Mouse (Mus musculus) T-helper 2 cell (primary cell): ENCODE data around the gene Naa80.

Experiments used
- in situ Hi-C: fragments of 300-600 bp; cut with MboI, MseI; formaldehyde crosslinking; loops from one replicate; pipeline ENCODE4 v1.15.1; 2025; ENCODE audit warnings: high pct_unique_total_duplicates

Naa80 gene

GRCm38 (mm10) chr9:107578587-107578986, at the start of gene Naa80:
Gene Naa80, plus strand, starts transcription at chr9:107578887.
- in situ Hi-C loops = no loop called here

- in situ Hi-C loops = loop anchor here (25.0 kb wide), 1 partner anchor 1528 kb away; the partner anchor contains the start of genes Atrip and Trex1
These were observed 44.8 kb upstream of the Naa80 start, which contains the start of gene Tmem115 for GRCm38 (mm10) chr9:107533791-107534407. Gene Tmem115, plus strand, starts transcription at chr9:107533945.

GRCm38 (mm10) chr9:107534408-107535202, 44.1 kb upstream of the Naa80 start:
- in situ Hi-C loops = loop anchor here (25.0 kb wide), 1 partner anchor 1528 kb away; the partner anchor contains the start of genes Atrip and Trex1

GRCm38 (mm10) chr9:107538231-107538630, 40.5 kb upstream of the Naa80 start:
- in situ Hi-C loops = loop anchor here (25.0 kb wide), 1 partner anchor 1524 kb away; the partner anchor contains the start of genes Atrip and Trex1

- in situ Hi-C loops = loop anchor here (25.0 kb wide), 1 partner anchor 1524 kb away; the partner anchor contains the start of genes Atrip and Trex1
These were observed 40.0 kb upstream of the Naa80 start for GRCm38 (mm10) chr9:107538711-107539110.

- in situ Hi-C loops = loop anchor here (10.0 to 25.0 kb wide), 2 partner anchors 1095 to 1522 kb away; partner anchors contain the start of genes Abhd14a, Abhd14b, Atrip and Trex1
These were observed 38.7 kb upstream of the Naa80 start for GRCm38 (mm10) chr9:107539940-107540339.

- in situ Hi-C loops = loop anchor here (10.0 to 25.0 kb wide), 2 partner anchors 1096 to 1522 kb away; partner anchors contain the start of genes Abhd14a, Abhd14b, Atrip and Trex1
These were observed 38.3 kb upstream of the Naa80 start for GRCm38 (mm10) chr9:107540420-107540819.

- in situ Hi-C loops = loop anchor here (10.0 to 25.0 kb wide), 2 partner anchors 1096 to 1521 kb away; partner anchors contain the start of genes Abhd14a, Abhd14b, Atrip and Trex1
These were observed 37.7 kb upstream of the Naa80 start for GRCm38 (mm10) chr9:107541005-107541404.

- in situ Hi-C loops = loop anchor here (10.0 to 25.0 kb wide), 2 partner anchors 1097 to 1521 kb away; partner anchors contain the start of genes Abhd14a, Abhd14b, Atrip and Trex1
These were observed 37.0 kb upstream of the Naa80 start, which contains the start of the genes Cyb561d2 and Nprl2 for GRCm38 (mm10) chr9:107541474-107542351. Gene Cyb561d2, minus strand, starts transcription at chr9:107542193. Gene Nprl2, plus strand, starts transcription at chr9:107542226.

- in situ Hi-C loops = loop anchor here (10.0 to 25.0 kb wide), 2 partner anchors 1098 to 1520 kb away; partner anchors contain the start of genes Abhd14a, Abhd14b, Atrip and Trex1
These were observed 36.4 kb upstream of the Naa80 start for GRCm38 (mm10) chr9:107542352-107542686.

- in situ Hi-C loops = loop anchor here (10.0 to 25.0 kb wide), 2 partner anchors 1098 to 1520 kb away; partner anchors contain the start of genes Abhd14a, Abhd14b, Atrip and Trex1
These were observed 36.0 kb upstream of the Naa80 start for GRCm38 (mm10) chr9:107542721-107543120.

- in situ Hi-C loops = loop anchor here (10.0 to 25.0 kb wide), 2 partner anchors 1098 to 1519 kb away; partner anchors contain the start of genes Abhd14a, Abhd14b, Atrip and Trex1
These were observed 35.4 kb upstream of the Naa80 start for GRCm38 (mm10) chr9:107543299-107543698.

- in situ Hi-C loops = loop anchor here (10.0 to 25.0 kb wide), 2 partner anchors 1099 to 1518 kb away; partner anchors contain the start of genes Abhd14a, Abhd14b, Atrip and Trex1
These were observed 34.4 kb upstream of the Naa80 start for GRCm38 (mm10) chr9:107544196-107544700.

- in situ Hi-C loops = loop anchor here (10.0 to 25.0 kb wide), 2 partner anchors 1100 to 1518 kb away; partner anchors contain the start of genes Abhd14a, Abhd14b, Atrip and Trex1
These were observed 34.0 kb upstream of the Naa80 start for GRCm38 (mm10) chr9:107544729-107545128.

- in situ Hi-C loops = loop anchor here (10.0 to 25.0 kb wide), 2 partner anchors 1100 to 1517 kb away; partner anchors contain the start of genes Abhd14a, Abhd14b, Atrip and Trex1
These were observed 33.5 kb upstream of the Naa80 start for GRCm38 (mm10) chr9:107545199-107545598.

- in situ Hi-C loops = loop anchor here (10.0 to 25.0 kb wide), 2 partner anchors 1101 to 1517 kb away; partner anchors contain the start of genes Abhd14a, Abhd14b, Atrip and Trex1
These were observed 33.1 kb upstream of the Naa80 start for GRCm38 (mm10) chr9:107545602-107546001.

GRCm38 (mm10) chr9:107547026-107547425, 31.7 kb upstream of the Naa80 start, which contains the start of gene Zmynd10:
Gene Zmynd10, plus strand, starts transcription at chr9:107547298.
- in situ Hi-C loops = loop anchor here (10.0 to 25.0 kb wide), 2 partner anchors 1102 to 1515 kb away; partner anchors contain the start of genes Abhd14a, Abhd14b, Atrip and Trex1

GRCm38 (mm10) chr9:107547957-107548356, 30.7 kb upstream of the Naa80 start:
- in situ Hi-C loops = loop anchor here (10.0 to 25.0 kb wide), 2 partner anchors 1103 to 1514 kb away; partner anchors contain the start of genes Abhd14a, Abhd14b, Atrip and Trex1

GRCm38 (mm10) chr9:107548820-107549219, 29.9 kb upstream of the Naa80 start:
- in situ Hi-C loops = loop anchor here (10.0 to 25.0 kb wide), 2 partner anchors 1104 to 1513 kb away; partner anchors contain the start of genes Abhd14a, Abhd14b, Atrip and Trex1
